Mouse (Mus musculus) splenic B cell, adult 2 months (primary cell): ENCODE measurements around the gene Ntsr2.

ENCODE experiments used
- DNase-seq: peaks from one replicate; pipeline ENCODE4 v3.0.0-alpha.2; 2011; ENCODE audit warnings: low read depth, low spot score
- H3K27me3 ChIP-seq: 2 replicates; pipeline ENCODE4 v1.6.1; 2012; ENCODE audit warnings: mild to moderate bottlenecking, low read length, moderate library complexity, mixed read lengths; ENCODE audit not compliant: control insufficient read depth, poor library complexity, insufficient read depth, severe bottlenecking
- H3K36me3 ChIP-seq: 2 replicates; pipeline ENCODE4 v1.6.1; 2012; ENCODE audit warnings: mild to moderate bottlenecking, low read length, moderate library complexity, mixed read lengths; ENCODE audit not compliant: control insufficient read depth, poor library complexity, insufficient read depth, severe bottlenecking

Ntsr2 gene

GRCm38 (mm10) chr12:16653332-16654093 is at the start of gene Ntsr2:
TSS of gene Ntsr2 (plus strand) at chr12:16653382.
- DNase-seq = peak; percentile 2
- H3K36me3 ChIP-seq = no peaks in the 10 kb centered on the region

GRCm38 (mm10) chr12:16605624-16606023 is 47.6 kb upstream of the Ntsr2 start:
- Histone ChIP-seq H3K36me3 (no peaks in the 10 kb centered on the region), H3K27me3 (no peaks in the 10 kb centered on the region; the same call in 1 of the 2 replicates)
- no peak for DNase-seq

More at GRCm38 (mm10) chr12:16653332-16654093, at the start of gene Ntsr2:
- H3K27me3 ChIP-seq = no peaks in the 10 kb centered on the region

- Histone ChIP-seq H3K36me3 (no peaks in the 10 kb centered on the region), H3K27me3 (no peaks in the 10 kb centered on the region)
- no peak for DNase-seq
These were observed 42.2 kb upstream of the Ntsr2 start, which contains the start of gene Lpin1 for GRCm38 (mm10) chr12:16610936-16611335. TSS of gene Lpin1 (minus strand) at chr12:16610966.

GRCm38 (mm10) chr12:16614556-16614955 is 38.6 kb upstream of the Ntsr2 start:
- Histone ChIP-seq H3K36me3 (no peaks in the 10 kb centered on the region), H3K27me3 (no peaks in the 10 kb centered on the region)
- no peak for DNase-seq

GRCm38 (mm10) chr12:16615738-16616137 is 37.4 kb upstream of the Ntsr2 start:
- Histone ChIP-seq H3K36me3 (no peaks in the 10 kb centered on the region), H3K27me3 (no peaks in the 10 kb centered on the region)
- DNase-seq = no peak

GRCm38 (mm10) chr12:16618512-16619274 is 34.5 kb upstream of the Ntsr2 start:
- no peaks in the 10 kb centered on the region for H3K27me3 ChIP-seq
- DNase-seq = no peak

GRCm38 (mm10) chr12:16619453-16619852 is 33.7 kb upstream of the Ntsr2 start:
- H3K27me3 ChIP-seq = no peaks in the 10 kb centered on the region
- no peak for DNase-seq
- H3K36me3 ChIP-seq = no peaks in the 10 kb centered on the region

More at GRCm38 (mm10) chr12:16618512-16619274, 34.5 kb upstream of the Ntsr2 start:
- no peaks in the 10 kb centered on the region for H3K36me3 ChIP-seq

- DNase-seq = no peak
- no peaks in the 10 kb centered on the region for H3K36me3 ChIP-seq
These were observed 33.0 kb upstream of the Ntsr2 start for GRCm38 (mm10) chr12:16620230-16620629.

GRCm38 (mm10) chr12:16630152-16630865 is 22.9 kb upstream of the Ntsr2 start:
- Histone ChIP-seq H3K36me3 (no peaks in the 10 kb centered on the region), H3K27me3 (no peaks in the 10 kb centered on the region)
- DNase-seq = no peak

More at GRCm38 (mm10) chr12:16620230-16620629, 33.0 kb upstream of the Ntsr2 start:
- no peaks in the 10 kb centered on the region for H3K27me3 ChIP-seq

- H3K36me3 ChIP-seq = no peaks in the 10 kb centered on the region
- no peaks in the 10 kb centered on the region for H3K27me3 ChIP-seq
- no peak for DNase-seq
These were observed 22.4 kb upstream of the Ntsr2 start for GRCm38 (mm10) chr12:16630866-16631185.

GRCm38 (mm10) chr12:16631423-16631822 is 21.8 kb upstream of the Ntsr2 start:
- no peaks in the 10 kb centered on the region for H3K27me3 ChIP-seq
- no peaks in the 10 kb centered on the region for H3K36me3 ChIP-seq
- peak; percentile 38 for DNase-seq

GRCm38 (mm10) chr12:16633235-16633634 is 19.9 kb upstream of the Ntsr2 start:
- DNase-seq = no peak
- H3K27me3 ChIP-seq = no peaks in the 10 kb centered on the region
- no peaks in the 10 kb centered on the region for H3K36me3 ChIP-seq

- H3K27me3 ChIP-seq = no peaks in the 10 kb centered on the region
- DNase-seq = peak; percentile 57
These were observed 18.9 kb upstream of the Ntsr2 start for GRCm38 (mm10) chr12:16634075-16634813.

GRCm38 (mm10) chr12:16635816-16636215 is 17.4 kb upstream of the Ntsr2 start:
- no peaks in the 10 kb centered on the region for H3K27me3 ChIP-seq
- H3K36me3 ChIP-seq = no peaks in the 10 kb centered on the region
- DNase-seq = no peak

More at GRCm38 (mm10) chr12:16634075-16634813, 18.9 kb upstream of the Ntsr2 start:
- no peaks in the 10 kb centered on the region for H3K36me3 ChIP-seq
